Mouse (Mus musculus) embryonic facial prominence, embryonic 10.5 days (tissue): ENCODE measurements around the gene Lrba. TPM values are rescaled to one million over a fixed set of nuclear protein-coding genes. Genes with fewer than 3 reads are reported as not detected.

Experiments used
- DNase-seq: peaks from one replicate; pipeline ENCODE4 v3.0.0-alpha.2; 2017; ENCODE audit warnings: low spot score
- H3K27ac ChIP-seq: fragments of 300-500 bp; sonication (generic); replicated peaks from 2 replicates; pipeline ENCODE4 v1.5.1; 2016; ENCODE audit warnings: mild to moderate bottlenecking
- H3K27me3 ChIP-seq: fragments of 300-500 bp; sonication (generic); replicated peaks from 2 replicates; pipeline ENCODE4 v1.6.1; 2016; ENCODE audit warnings: low read depth, mild to moderate bottlenecking; ENCODE audit not compliant: poor library complexity, severe bottlenecking
- H3K36me3 ChIP-seq: fragments of 300-500 bp; sonication (generic); replicated peaks from 2 replicates; pipeline ENCODE4 v1.6.1; 2016; ENCODE audit warnings: mild to moderate bottlenecking, moderate library complexity
- H3K4me1 ChIP-seq: fragments of 300-500 bp; sonication (generic); 2 replicates; pipeline ENCODE4 v1.6.1; 2016
- H3K4me3 ChIP-seq: fragments of 300-500 bp; sonication (generic); 2 replicates; pipeline ENCODE4 v1.5.1; 2016; ENCODE audit warnings: mild to moderate bottlenecking, moderate library complexity
- H3K9me3 ChIP-seq: fragments of 300-500 bp; sonication (generic); 2 replicates; pipeline ENCODE4 v1.6.1; 2016; ENCODE audit warnings: mild to moderate bottlenecking
- WGBS: fragments of 180-500 bp; shearing (Covaris S2); methylation state at CpG from one replicate; pipeline ENCODE4 v1.1.7; 2016; 5-methylcytosine and 5-hydroxymethylcytosine counted together
- polyA plus RNA-seq: library from polyadenylated mRNA; unstranded; fragments of >200 nt; fragmentation: Nextera tagmentation; extraction: Ambion mirVana; gene quantifications from 2 replicates; pipeline ENCODE4 v1.2.1, GENCODE M21; 2016

Lrba gene
- polyA plus RNA-seq, 1 experiment from 2014 or later: 9.1 TPM

DNA sequence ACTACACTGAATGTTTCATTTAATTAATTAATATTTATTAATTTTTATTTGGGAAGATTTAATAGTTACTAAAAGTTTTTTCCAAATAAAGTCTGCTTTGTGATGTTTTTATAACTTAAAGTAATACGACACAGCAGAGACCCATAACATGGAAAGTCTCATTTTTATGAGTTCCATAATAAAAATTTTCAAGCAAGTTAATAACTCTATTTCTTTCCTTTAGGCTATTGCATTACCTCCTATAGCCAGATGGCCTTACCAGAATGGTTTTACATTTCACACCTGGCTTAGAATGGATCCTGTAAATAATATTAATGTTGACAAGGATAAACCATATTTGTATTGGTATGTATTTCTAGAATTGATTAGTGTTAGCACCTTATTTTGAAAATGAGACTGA is 70.4 kb downstream of the Lrba start:
- DNase-seq: no peak
- Histone ChIP-seq H3K36me3 (no peaks in the 10 kb centered on the region), H3K27me3 (no peaks in the 10 kb centered on the region), H3K9me3 (no peaks in the 10 kb centered on the region), H3K27ac (no peak overlapping the region), H3K4me1 (no peaks in the 10 kb centered on the region), H3K4me3 (no peak overlapping the region)
- WGBS: 85% methylated on average over 1 of the region's 1 CpGs

- Histone ChIP-seq H3K9me3 (no peaks in the 10 kb centered on the region), H3K27ac (no peak overlapping the region), H3K36me3 (no peaks in the 10 kb centered on the region), H3K4me1 (no peaks in the 10 kb centered on the region), H3K27me3 (no peaks in the 10 kb centered on the region), H3K4me3 (no peak overlapping the region)
- WGBS: 73% methylated on average over 8 of the region's 8 CpGs
- DNase-seq: no peak
Observed at GRCm38 (mm10) chr3:86296214-86296613, 71.7 kb downstream of the Lrba start.

- no peaks in the 10 kb centered on the region for H3K27me3 ChIP-seq
- no peak overlapping the region; the same call in 1 of the 2 replicates for H3K27ac ChIP-seq
- peaks cover 23% of the 10 kb centered on the region for H3K4me1 ChIP-seq
- 88% methylated on average over 2 of the region's 2 CpGs for WGBS
- 0 out of 2 replicates have a peak, but pooled peaks cover 4% of the 10 kb centered on the region for H3K36me3 ChIP-seq
- H3K9me3 ChIP-seq: no peaks in the 10 kb centered on the region
- no peak for DNase-seq
- no peak overlapping the region for H3K4me3 ChIP-seq
Observed at GRCm38 (mm10) chr3:86308833-86309232, 84.4 kb downstream of the Lrba start.

GRCm38 (mm10) chr3:86310216-86310615 is 85.7 kb downstream of the Lrba start:
- WGBS: 55% methylated on average over 5 of the region's 5 CpGs
- Histone ChIP-seq H3K27ac (no peak overlapping the region), H3K4me3 (no peak overlapping the region), H3K4me1 (peaks cover 23% of the 10 kb centered on the region), H3K9me3 (no peaks in the 10 kb centered on the region), H3K36me3 (no peaks in the 10 kb centered on the region), H3K27me3 (no peaks in the 10 kb centered on the region)
- peak; percentile 16 for DNase-seq

DNA sequence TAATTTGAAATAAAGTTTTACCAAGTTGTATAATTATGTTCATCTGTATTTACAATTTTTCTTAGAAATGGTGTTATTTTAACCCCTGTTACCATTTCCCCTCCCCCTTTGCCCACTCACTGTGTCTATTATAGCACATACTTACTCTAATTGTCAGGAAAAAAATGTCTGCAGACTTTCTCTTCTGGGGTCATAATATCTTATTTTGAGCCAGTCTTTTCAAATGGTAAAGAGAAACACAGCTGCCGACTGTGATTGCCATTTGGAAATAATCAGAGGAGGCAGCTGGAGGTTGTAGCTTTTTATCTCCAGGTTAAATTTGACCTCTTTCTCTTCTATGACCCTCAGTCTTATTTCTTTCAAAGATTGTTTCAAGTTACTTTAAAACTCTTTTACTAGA is 86.9 kb downstream of the Lrba start:
- Histone ChIP-seq H3K4me1 (peaks cover 27% of the 10 kb centered on the region), H3K4me3 (no peak overlapping the region), H3K36me3 (no peaks in the 10 kb centered on the region), H3K9me3 (no peaks in the 10 kb centered on the region), H3K27ac (no peak overlapping the region), H3K27me3 (no peaks in the 10 kb centered on the region)
- 15% methylated on average over 1 of the region's 1 CpGs for WGBS
- DNase-seq: peak; percentile 39

DNA sequence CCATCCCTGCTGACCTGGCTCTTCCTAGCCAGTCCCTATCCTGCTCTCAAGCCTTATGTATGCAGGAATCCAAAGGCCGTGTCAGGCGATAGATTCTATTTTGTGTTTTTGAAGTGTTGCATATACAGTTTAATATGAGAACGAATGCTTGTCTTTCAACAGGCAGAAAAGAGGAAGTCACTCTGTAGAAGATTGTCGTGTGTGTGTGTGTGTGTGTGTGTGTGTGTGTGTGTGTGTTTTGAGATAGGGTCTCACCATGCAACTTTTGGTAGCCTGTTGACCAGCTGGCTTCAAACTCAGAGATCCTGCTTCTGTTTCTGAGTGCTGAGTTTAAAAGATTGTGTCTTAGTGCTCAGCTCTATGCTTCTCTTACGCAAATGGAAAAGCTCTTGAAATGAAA is 93.2 kb downstream of the Lrba start:
- Histone ChIP-seq H3K27ac (no peak overlapping the region), H3K36me3 (no peaks in the 10 kb centered on the region), H3K9me3 (no peaks in the 10 kb centered on the region), H3K4me3 (no peak overlapping the region), H3K4me1 (peaks cover 14% of the 10 kb centered on the region), H3K27me3 (no peaks in the 10 kb centered on the region)
- DNase-seq: no peak
- 82% methylated on average over 5 of the region's 5 CpGs for WGBS

DNA sequence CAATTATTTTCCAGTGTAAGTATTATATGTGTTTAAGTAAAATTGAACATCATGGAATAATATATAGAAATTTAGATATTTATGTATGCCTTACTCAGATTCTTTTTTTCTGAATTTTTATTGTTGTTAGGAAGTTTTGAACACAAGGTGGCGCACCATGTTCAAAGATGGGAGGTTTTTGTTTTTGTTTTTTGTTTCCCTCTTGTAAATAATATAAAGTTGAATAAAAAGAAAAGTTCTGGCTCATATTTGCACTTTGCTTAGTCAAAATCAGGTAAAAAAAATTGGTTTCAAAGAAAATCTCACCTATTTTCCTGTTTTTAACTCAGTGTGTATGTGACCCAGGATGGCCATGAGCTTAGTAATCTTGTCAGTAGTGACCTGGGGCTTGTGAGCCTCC is 104.1 kb downstream of the Lrba start:
- H3K4me3 ChIP-seq: no peak overlapping the region
- no peaks in the 10 kb centered on the region for H3K9me3 ChIP-seq
- no peaks in the 10 kb centered on the region for H3K27me3 ChIP-seq
- WGBS: 23% methylated on average over 1 of the region's 1 CpGs
- no peak overlapping the region for H3K27ac ChIP-seq
- DNase-seq: no peak
- H3K4me1 ChIP-seq: no peaks in the 10 kb centered on the region
- H3K36me3 ChIP-seq: no peaks in the 10 kb centered on the region

DNA sequence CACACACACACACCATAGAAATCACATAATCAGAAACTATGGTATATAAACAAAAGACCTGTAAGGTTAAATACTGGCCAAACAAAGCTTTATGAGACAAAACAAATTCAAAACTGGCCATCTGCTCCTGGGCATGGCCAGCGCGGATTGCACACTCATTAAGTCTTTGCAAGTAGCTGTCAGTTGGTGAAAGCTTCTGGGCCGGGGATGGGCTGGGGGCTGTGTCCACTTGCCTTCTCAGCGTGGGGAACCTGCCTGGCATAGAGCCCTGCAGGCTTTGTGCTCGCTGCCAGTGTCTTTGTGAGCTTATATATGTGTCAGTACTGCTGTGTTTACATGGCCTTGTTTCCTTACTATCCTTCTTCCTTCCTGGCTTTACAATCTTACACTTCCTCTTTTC is 118.8 kb downstream of the Lrba start:
- H3K4me1 ChIP-seq: peaks cover 3% of the 10 kb centered on the region; the same call in 1 of the 2 replicates
- peaks cover under 1% of the 10 kb centered on the region; the same call in 1 of the 2 replicates for H3K36me3 ChIP-seq
- H3K27ac ChIP-seq: 0 out of 2 replicates have a peak overlapping the region, but pooled peaks have one; percentile 22
- H3K27me3 ChIP-seq: no peaks in the 10 kb centered on the region
- H3K4me3 ChIP-seq: no peak overlapping the region
- no peak for DNase-seq
- 65% methylated on average over 5 of the region's 5 CpGs for WGBS
- no peaks in the 10 kb centered on the region for H3K9me3 ChIP-seq

- Histone ChIP-seq H3K27me3 (no peaks in the 10 kb centered on the region), H3K4me3 (no peak overlapping the region), H3K4me1 (0 out of 2 replicates have a peak, but pooled peaks cover 2% of the 10 kb centered on the region), H3K36me3 (no peaks in the 10 kb centered on the region), H3K27ac (no peak overlapping the region), H3K9me3 (no peaks in the 10 kb centered on the region)
- 57% methylated on average over 5 of the region's 5 CpGs for WGBS
- no peak for DNase-seq
Observed at GRCm38 (mm10) chr3:86362486-86362885, 138.0 kb downstream of the Lrba start.

DNA sequence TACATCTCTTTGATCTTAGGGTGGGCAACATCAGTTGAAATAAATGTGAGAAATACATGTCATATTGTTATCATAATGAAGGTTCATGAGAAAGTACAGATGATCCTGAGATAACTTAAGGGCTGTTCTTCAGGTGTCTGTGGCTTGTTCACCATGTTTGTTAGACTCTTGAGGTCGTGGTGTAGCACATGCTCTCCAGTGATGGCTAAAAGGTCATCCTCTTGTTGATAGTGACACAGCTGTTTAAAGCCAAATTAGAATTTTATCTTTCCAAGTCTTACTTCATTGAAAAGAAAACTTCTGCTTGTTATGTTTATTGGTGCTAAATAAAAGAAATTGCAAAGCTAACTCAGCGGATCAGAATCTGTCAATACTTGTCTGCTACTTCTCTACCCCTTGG is 147.0 kb downstream of the Lrba start:
- Histone ChIP-seq H3K36me3 (no peaks in the 10 kb centered on the region), H3K9me3 (no peaks in the 10 kb centered on the region), H3K27ac (no peak overlapping the region), H3K4me1 (no peaks in the 10 kb centered on the region; the same call in 1 of the 2 replicates), H3K27me3 (no peaks in the 10 kb centered on the region), H3K4me3 (no peak overlapping the region)
- WGBS: 72% methylated on average over 2 of the region's 2 CpGs
- no peak for DNase-seq

GRCm38 (mm10) chr3:86375276-86375675 is 150.8 kb downstream of the Lrba start:
- WGBS: 60% methylated on average over 2 of the region's 2 CpGs
- H3K27ac ChIP-seq: no peak overlapping the region
- no peaks in the 10 kb centered on the region for H3K9me3 ChIP-seq
- no peaks in the 10 kb centered on the region for H3K27me3 ChIP-seq
- no peak overlapping the region for H3K4me3 ChIP-seq
- peak; percentile 8 for DNase-seq
- no peaks in the 10 kb centered on the region; the same call in 1 of the 2 replicates for H3K4me1 ChIP-seq
- H3K36me3 ChIP-seq: no peaks in the 10 kb centered on the region

DNA sequence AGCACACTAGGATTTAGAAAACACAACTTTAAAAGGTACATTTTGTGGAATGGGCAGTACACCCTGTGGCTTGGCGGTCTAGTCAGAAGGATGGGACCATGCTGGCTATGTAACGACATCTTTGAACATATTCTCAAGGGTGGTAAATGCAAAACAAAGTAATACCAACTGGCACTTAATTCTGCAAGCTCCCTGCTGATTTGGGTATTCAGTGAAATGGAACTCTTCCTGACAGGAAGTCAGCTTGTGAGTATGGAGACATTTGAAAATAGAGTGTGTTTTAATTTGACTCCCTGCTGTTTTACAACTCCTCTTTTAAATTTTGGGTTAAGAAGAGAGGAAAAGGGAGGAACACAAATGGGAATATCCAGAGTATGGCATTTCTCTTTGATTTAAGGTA is 158.1 kb downstream of the Lrba start:
- Histone ChIP-seq H3K9me3 (no peaks in the 10 kb centered on the region), H3K36me3 (no peaks in the 10 kb centered on the region), H3K4me1 (peaks cover 13% of the 10 kb centered on the region; the same call in 1 of the 2 replicates), H3K4me3 (no peak overlapping the region), H3K27ac (no peak overlapping the region), H3K27me3 (no peaks in the 10 kb centered on the region)
- no peak for DNase-seq
- WGBS: 31% methylated on average over 2 of the region's 2 CpGs

DNA sequence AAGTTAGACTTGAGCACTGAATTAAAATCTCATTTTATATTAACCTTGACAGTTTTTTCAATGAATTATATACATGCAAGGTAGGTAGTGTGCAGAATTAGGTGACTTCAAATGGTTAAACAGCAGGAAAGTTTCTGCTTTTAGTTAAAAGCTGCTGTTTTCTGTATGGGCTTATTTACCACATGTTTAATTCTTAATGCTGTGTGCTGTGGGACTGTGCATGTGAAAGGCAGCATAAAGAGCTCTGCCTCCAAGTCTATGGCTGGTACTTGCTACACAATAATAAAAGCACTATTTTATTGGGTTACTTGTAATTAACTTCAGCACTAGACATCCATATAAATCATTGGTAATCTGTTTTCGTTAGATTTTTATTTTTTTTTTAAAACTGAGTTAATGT is 160.6 kb downstream of the Lrba start:
- Histone ChIP-seq H3K36me3 (no peaks in the 10 kb centered on the region), H3K27ac (no peak overlapping the region), H3K9me3 (no peaks in the 10 kb centered on the region), H3K4me3 (no peak overlapping the region), H3K4me1 (peaks cover 13% of the 10 kb centered on the region; the same call in 1 of the 2 replicates), H3K27me3 (no peaks in the 10 kb centered on the region)
- WGBS: 80% methylated on average over 1 of the region's 1 CpGs
- no peak for DNase-seq

DNA sequence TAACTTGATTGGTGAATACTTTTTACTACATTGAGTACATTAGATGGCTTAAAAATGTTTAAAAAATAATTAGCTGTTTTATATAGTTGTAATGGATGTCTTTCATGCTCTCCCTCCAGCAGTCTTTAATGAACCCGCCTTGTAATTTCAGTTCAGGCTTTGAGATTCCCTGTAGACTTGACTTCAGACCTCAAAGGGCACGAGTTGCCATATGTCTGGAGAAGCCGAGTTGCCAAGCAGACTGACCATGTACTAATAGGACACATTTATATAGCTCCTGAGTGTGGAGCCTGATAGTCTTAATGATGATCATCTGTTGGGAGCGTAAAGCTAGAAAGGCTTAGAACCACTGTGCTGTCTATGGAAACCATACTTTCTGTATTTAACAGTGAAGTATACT is 161.8 kb downstream of the Lrba start:
- Histone ChIP-seq H3K27me3 (no peaks in the 10 kb centered on the region), H3K4me3 (no peak overlapping the region), H3K36me3 (no peaks in the 10 kb centered on the region), H3K4me1 (peaks cover 13% of the 10 kb centered on the region; the same call in 1 of the 2 replicates), H3K27ac (no peak overlapping the region), H3K9me3 (no peaks in the 10 kb centered on the region)
- no peak for DNase-seq
- WGBS: 36% methylated on average over 4 of the region's 4 CpGs
